8 mouse cellular contexts compared by ENCODE assay signal in the genomic region with DNA sequence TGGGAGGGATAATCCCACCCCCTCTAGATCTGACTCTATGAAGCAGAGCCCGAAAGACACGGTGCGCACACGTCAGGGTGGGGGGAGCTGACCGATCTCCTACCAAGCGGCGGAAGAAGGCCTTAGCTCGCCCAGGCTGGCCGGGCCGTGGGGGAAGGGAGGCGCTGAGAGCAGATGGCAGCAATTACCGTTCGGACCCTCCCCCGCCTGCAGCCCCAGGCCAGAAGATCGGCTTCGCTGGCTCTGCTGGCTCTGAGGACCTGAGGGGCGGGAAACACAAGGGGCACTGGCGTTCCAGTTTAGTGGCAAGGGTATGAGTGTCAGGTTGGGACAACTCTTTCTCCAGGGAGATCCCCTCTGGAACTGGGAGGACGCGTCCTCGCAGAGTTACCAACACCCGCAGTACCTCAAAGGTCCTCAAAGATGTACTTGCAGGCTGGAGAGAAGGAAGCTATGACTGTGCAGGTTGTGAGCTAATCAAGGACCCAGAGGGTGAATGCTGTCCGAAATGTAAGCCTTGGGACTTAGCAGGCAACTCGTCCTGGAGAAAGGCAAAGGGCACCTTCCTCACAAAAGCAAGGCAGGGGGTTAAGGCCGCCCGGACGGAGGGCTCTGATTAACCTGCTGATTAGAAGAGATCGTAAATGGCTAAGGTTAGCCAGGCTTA. TPM values are rescaled to one million over a fixed set of nuclear protein-coding genes. Genes with fewer than 3 reads are reported as not detected.
DNase-seq lines count a peak whose midpoint lies in the region; ATAC-seq and TF ChIP-seq lines count a peak whose summit lies in the region.

No protein-coding gene starts in this region.

- no peak overlapping the region for H3K4me3 ChIP-seq in intestine, postnatal 0 days (ENCODE audit: low read depth, low read length)
- H3K4me3 ChIP-seq in neural tube, embryonic 12.5 days = no peak overlapping the region

- H3K36me3 ChIP-seq in intestine, postnatal 0 days (ENCODE audit: control insufficient read depth, insufficient read depth) = no peaks in the 10 kb centered on the region
- no peaks in the 10 kb centered on the region for H3K36me3 ChIP-seq in neural tube, embryonic 12.5 days

- no peak overlapping the region for H3K27ac ChIP-seq in intestine, postnatal 0 days (ENCODE audit: low read depth, low read length)
- no peak overlapping the region for H3K27ac ChIP-seq in neural tube, embryonic 12.5 days

- 0 out of 2 replicates have a peak, but pooled peaks have one; percentile 5 for TF ChIP-seq CTCF in intestine, postnatal 0 days (IDR thresholded peaks at IDR 0.05; ENCODE audit: low read depth)

- 0 out of 2 replicates have a peak overlapping the region, but pooled peaks have one; percentile 1 for H3K4me2 ChIP-seq in intestine, postnatal 0 days (replicated peaks; ENCODE audit: low read depth)
- H3K4me2 ChIP-seq in neural tube, embryonic 12.5 days (replicated peaks) = peak overlapping the region; percentile 51

- no peaks in the 10 kb centered on the region for H3K4me1 ChIP-seq in intestine, postnatal 0 days (replicated peaks; ENCODE audit: control insufficient read depth, insufficient read depth, low read length)
- H3K4me1 ChIP-seq in neural tube, embryonic 12.5 days = peaks cover 53% of the 10 kb centered on the region

- H3K9ac ChIP-seq in intestine, postnatal 0 days (ENCODE audit: low read depth, low read length) = 0 out of 2 replicates have a peak overlapping the region, but pooled peaks have one; percentile 11
- H3K9ac ChIP-seq in neural tube, embryonic 12.5 days = 0 out of 2 replicates have a peak overlapping the region, but pooled peaks have one; percentile 8

- 25% methylated on average over 28 of the region's 28 CpGs for whole genome bisulfite sequencing in intestine, postnatal 0 days
- 2% methylated on average over 28 of the region's 28 CpGs for WGBS in neural tube, embryonic 12.5 days

- no peak for ATAC-seq in intestine, postnatal 0 days
- peak; percentile 43; the same call in 1 of the 2 replicates for ATAC-seq in neural tube, embryonic 12.5 days (ENCODE audit: low FRiP score, low read depth)

- DNase-seq in adrenal gland, postnatal 14 days = peak; percentile 73
- no peak for DNase-seq in adrenal gland, adult 18-20 months (ENCODE audit: low spot score in 2 of 2)
- DNase-seq in ovary, postnatal 14 days (ENCODE audit: low spot score) = peak; percentile 62
- no peak for DNase-seq in ovary, postnatal 10 days (ENCODE audit: low spot score)
- no peak for DNase-seq in right cerebral cortex, postnatal 14 days
- DNase-seq in urinary bladder, postnatal 10 days (ENCODE audit: low spot score) = no peak

- no peaks in the 10 kb centered on the region for H3K9me3 ChIP-seq in intestine, postnatal 0 days (ENCODE audit: control insufficient read depth)
- no peaks in the 10 kb centered on the region for H3K9me3 ChIP-seq in neural tube, embryonic 12.5 days

- H3K27me3 ChIP-seq in intestine, postnatal 0 days (replicated peaks; ENCODE audit: control insufficient read depth, insufficient read depth, low read length) = no peaks in the 10 kb centered on the region
- peaks cover 4% of the 10 kb centered on the region; the same call in 1 of the 2 replicates for H3K27me3 ChIP-seq in neural tube, embryonic 12.5 days (replicated peaks)

RNA-seq across cellular contexts. Expression of a gene that starts 17.4 kb away (rescaled TPM):
- total RNA-seq in adrenal gland, postnatal 14 days (2021) = not detected in 2 replicates
- total RNA-seq in adrenal gland, adult 18-20 months (2021) = under 1 TPM; 0.42 to 0.70 TPM
- not detected in 2 replicates for polyA plus RNA-seq in intestine, postnatal 0 days (2015; fragmentation: Nextera tagmentation; extraction: Ambion mirVana)
- not detected in 2 replicates for polyA plus RNA-seq in neural tube, embryonic 12.5 days (2016; fragmentation: Nextera tagmentation; extraction: Ambion mirVana)

RNA-seq across cellular contexts. Expression of a gene that starts 19.8 kb away (rescaled TPM):
- total RNA-seq in adrenal gland, postnatal 14 days (2021) = 7.9 and 8.8 TPM in 2 replicates
- 1 to 10 TPM; 4.7 to 7.1 TPM for total RNA-seq in adrenal gland, adult 18-20 months (2021)
- polyA plus RNA-seq in intestine, postnatal 0 days (2015; fragmentation: Nextera tagmentation; extraction: Ambion mirVana) = 0.16 and 0.33 TPM in 2 replicates
- polyA plus RNA-seq in neural tube, embryonic 12.5 days (2016; fragmentation: Nextera tagmentation; extraction: Ambion mirVana) = 0.55 and 0.84 TPM in 2 replicates

RNA-seq across cellular contexts. Expression of a gene that starts 30.2 kb away (rescaled TPM):
- 16.7 and 20.7 TPM in 2 replicates for total RNA-seq in adrenal gland, postnatal 14 days (2021)
- total RNA-seq in adrenal gland, adult 18-20 months (2021) = 10 to 100 TPM; 19.1 to 26.1 TPM
- polyA plus RNA-seq in intestine, postnatal 0 days (2015; fragmentation: Nextera tagmentation; extraction: Ambion mirVana) = 13.8 and 14.6 TPM in 2 replicates
- 8.3 and 10.2 TPM in 2 replicates for polyA plus RNA-seq in neural tube, embryonic 12.5 days (2016; fragmentation: Nextera tagmentation; extraction: Ambion mirVana)

RNA-seq across cellular contexts. Expression of a gene that starts 50.9 kb away (rescaled TPM):
- 0.49 TPM in 1 of 2 replicates, not detected in the other for total RNA-seq in adrenal gland, postnatal 14 days (2021)
- total RNA-seq in adrenal gland, adult 18-20 months (2021) = not detected
- not detected in 2 replicates for polyA plus RNA-seq in intestine, postnatal 0 days (2015; fragmentation: Nextera tagmentation; extraction: Ambion mirVana)
- not detected in 2 replicates for polyA plus RNA-seq in neural tube, embryonic 12.5 days (2016; fragmentation: Nextera tagmentation; extraction: Ambion mirVana)

Comparison
In these comparisons a context has a peak if more than half of its experiments do, and no peak if none do; other contexts are left out.
1. DNase-seq: peak in adrenal gland, postnatal 14 days (single experiment) and ovary, postnatal 14 days (single experiment); none in adrenal gland, adult 18-20 months (0 of 2), ovary, postnatal 10 days (single experiment), right cerebral cortex, postnatal 14 days (single experiment) and urinary bladder, postnatal 10 days (single experiment).